Mouse (Mus musculus) heart, adult 2 months (tissue): ENCODE results near the gene Tbc1d22a. TPM values are rescaled to one million over a fixed set of nuclear protein-coding genes. Genes with fewer than 3 reads are reported as not detected.

Source experiments
- DNase-seq, 2 experiments: peaks; one replicate each; pipeline ENCODE4 v3.0.0; 2021
- H3K27ac ChIP-seq: fragments of 200-600 bp; 2 replicates; pipeline ENCODE4 v1.8.1; 2022
- H3K27me3 ChIP-seq: fragments of 200-500 bp; 2 replicates; pipeline ENCODE4 v1.6.1; 2012; ENCODE audit warnings: mild to moderate bottlenecking, low read length, inconsistent platforms, mixed read lengths; ENCODE audit not compliant: control insufficient read depth, insufficient read depth
- H3K36me3 ChIP-seq: fragments of 200-500 bp; 2 replicates; pipeline ENCODE4 v1.6.1; 2012; ENCODE audit warnings: low read length, inconsistent platforms; ENCODE audit not compliant: control insufficient read depth, insufficient read depth
- H3K4me1 ChIP-seq: fragments of 200-500 bp; 2 replicates; pipeline ENCODE4 v1.6.1; 2011; ENCODE audit warnings: low read length; ENCODE audit not compliant: control insufficient read depth, insufficient read depth
- H3K4me3 ChIP-seq: fragments of 200-600 bp; 2 replicates; pipeline ENCODE4 v1.8.1; 2022
- H3K79me2 ChIP-seq: fragments of 200-500 bp; replicated peaks from 2 replicates; pipeline ENCODE4 v1.6.1; 2012; ENCODE audit warnings: mild to moderate bottlenecking, inconsistent platforms, low read length, moderate library complexity, mixed read lengths; ENCODE audit not compliant: control insufficient read depth, insufficient read depth
- H3K9ac ChIP-seq: fragments of 200-500 bp; 2 replicates; pipeline ENCODE4 v1.6.1; 2012; ENCODE audit warnings: low read depth, mild to moderate bottlenecking, control low read depth, inconsistent platforms, low read length, mixed read lengths
- CTCF ChIP-seq: fragments of 200-600 bp; IDR thresholded peaks from 2 replicates; pipeline ENCODE4 v1.8.1; 2022; ENCODE audit warnings: antibody characterized with exemption, mild to moderate bottlenecking, moderate library complexity
- EP300 ChIP-seq: fragments of 200-500 bp; IDR thresholded peaks from 2 replicates; pipeline ENCODE4 v1.6.1; 2011; ENCODE audit warnings: low read depth, low read length, control low read depth; ENCODE audit not compliant: insufficient read depth
- POLR2A ChIP-seq: fragments of 200-500 bp; IDR thresholded peaks from 2 replicates; pipeline ENCODE4 v1.6.1; 2011; ENCODE audit warnings: mild to moderate bottlenecking, low read depth, low read length, control low read depth; ENCODE audit not compliant: insufficient read depth
- WGBS: fragments of 180-500 bp; shearing (Covaris S2); methylation state at CpG from one replicate; pipeline ENCODE4 v1.1.7; 2018; 5-methylcytosine and 5-hydroxymethylcytosine counted together
- intact Hi-C: fragments of 180-260 bp; cut with DNase I; formaldehyde crosslinking; loops from one replicate; pipeline ENCODE4 v1.15.1; 2025
- polyA plus RNA-seq: library from polyadenylated mRNA; depleted of rRNA; stranded (reverse); fragments of >200 nt; gene quantifications from 2 replicates; pipeline ENCODE4 v1.2.3, GENCODE M21; 2012
- total RNA-seq, 2 experiments: library from RNA; stranded (reverse); gene quantifications; 2 replicates each; pipeline ENCODE4 v1.2.3; 2021

Gene Tbc1d22a
- total and polyA plus RNA-seq, 3 experiments: 21.8 to 25.6 (median 23.2) TPM

DNA sequence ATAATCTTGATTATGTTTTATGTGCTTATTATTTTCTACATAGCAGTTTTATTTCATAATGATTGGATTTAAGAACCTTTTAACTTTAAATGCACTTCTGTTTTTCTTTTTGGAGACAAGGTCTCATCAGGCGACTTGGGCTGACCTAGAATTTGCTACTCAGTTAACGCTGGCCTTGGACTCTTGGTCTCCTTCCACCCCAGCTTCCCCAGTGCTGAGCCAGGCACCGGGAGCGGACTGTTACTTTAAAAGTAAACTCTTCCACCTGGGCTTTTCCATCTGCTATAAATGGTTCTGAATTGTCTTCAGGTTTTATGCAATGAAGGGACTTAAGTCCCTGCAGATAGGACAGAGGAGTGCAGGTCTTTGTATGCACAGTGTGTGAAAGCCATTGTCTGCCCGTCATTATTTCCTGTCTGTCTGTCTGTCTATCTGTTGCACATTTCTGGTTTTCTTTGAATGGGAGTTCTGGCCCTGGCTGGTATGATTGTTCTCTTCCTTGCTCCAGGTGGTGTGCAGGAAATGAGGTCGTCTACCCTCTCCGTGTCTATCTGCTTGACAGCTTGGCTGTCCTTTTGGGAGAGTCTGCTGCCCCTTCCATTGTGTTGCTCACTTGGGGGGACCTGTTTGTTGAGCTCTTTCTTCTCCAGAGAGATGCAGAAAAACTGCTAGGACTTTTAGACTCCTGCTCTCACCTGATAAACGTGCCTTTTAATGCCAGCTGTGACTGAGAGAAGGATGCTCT lies 117.4 kb downstream of the Tbc1d22a start:
- H3K36me3 ChIP-seq: no peaks in the 10 kb centered on the region
- no peak overlapping the region for H3K4me3 ChIP-seq
- no peaks in the 10 kb centered on the region for H3K79me2 ChIP-seq
- 68% methylated on average over 8 of the region's 8 CpGs for WGBS
- no peaks in the 10 kb centered on the region for H3K27me3 ChIP-seq
- TF ChIP-seq POLR2A: no peak
- no peak for TF ChIP-seq EP300
- no peak for TF ChIP-seq CTCF
- no peak overlapping the region for H3K27ac ChIP-seq
- H3K4me1 ChIP-seq: no peaks in the 10 kb centered on the region
- H3K9ac ChIP-seq: no peak overlapping the region
- intact Hi-C loops: no loop called here
- no peak for DNase-seq

- no peak for TF ChIP-seq POLR2A
- no peak for TF ChIP-seq EP300
- TF ChIP-seq CTCF: no peak
These were observed 118.9 kb downstream of the Tbc1d22a start for GRCm38 (mm10) chr15:86333176-86333575.

DNA sequence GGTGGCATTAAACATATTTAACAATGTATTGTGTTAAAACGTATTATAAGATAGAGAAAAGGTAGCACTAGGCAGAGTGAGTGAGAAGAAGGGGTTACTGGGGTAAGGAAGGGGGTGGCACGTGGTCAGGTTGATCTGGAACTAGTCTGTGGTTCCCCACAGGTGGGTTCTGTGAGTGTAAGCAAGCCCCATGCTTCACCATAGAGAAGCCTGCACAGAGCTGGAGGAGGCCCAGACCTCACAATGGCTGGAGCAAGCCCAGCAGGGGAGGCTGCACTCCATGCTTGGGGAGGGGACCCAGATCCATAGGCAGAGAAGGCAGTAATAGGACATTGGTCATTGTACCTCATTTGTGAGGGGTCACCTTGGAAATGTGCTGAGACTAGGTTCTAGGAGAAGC lies 119.3 kb downstream of the Tbc1d22a start:
- H3K27ac ChIP-seq: no peak overlapping the region
- H3K9ac ChIP-seq: no peak overlapping the region
- no peak overlapping the region for H3K4me3 ChIP-seq
- DNase-seq: no peak
- no peaks in the 10 kb centered on the region for H3K27me3 ChIP-seq
- H3K79me2 ChIP-seq: no peaks in the 10 kb centered on the region
- whole genome bisulfite sequencing: 88% methylated on average over 2 of the region's 2 CpGs
- TF ChIP-seq CTCF (no peak), EP300 (no peak), POLR2A (no peak)
- H3K4me1 ChIP-seq: no peaks in the 10 kb centered on the region
- intact Hi-C loops: no loop called here
- no peaks in the 10 kb centered on the region for H3K36me3 ChIP-seq

More at GRCm38 (mm10) chr15:86333176-86333575, 118.9 kb downstream of the Tbc1d22a start:
- intact Hi-C loops: no loop called here
- Histone ChIP-seq H3K4me3 (no peak overlapping the region), H3K4me1 (no peaks in the 10 kb centered on the region), H3K36me3 (no peaks in the 10 kb centered on the region), H3K27me3 (no peaks in the 10 kb centered on the region), H3K9ac (no peak overlapping the region), H3K27ac (no peak overlapping the region), H3K79me2 (no peaks in the 10 kb centered on the region)
- 97% methylated on average over 4 of the region's 4 CpGs for WGBS
- DNase-seq: no peak

DNA sequence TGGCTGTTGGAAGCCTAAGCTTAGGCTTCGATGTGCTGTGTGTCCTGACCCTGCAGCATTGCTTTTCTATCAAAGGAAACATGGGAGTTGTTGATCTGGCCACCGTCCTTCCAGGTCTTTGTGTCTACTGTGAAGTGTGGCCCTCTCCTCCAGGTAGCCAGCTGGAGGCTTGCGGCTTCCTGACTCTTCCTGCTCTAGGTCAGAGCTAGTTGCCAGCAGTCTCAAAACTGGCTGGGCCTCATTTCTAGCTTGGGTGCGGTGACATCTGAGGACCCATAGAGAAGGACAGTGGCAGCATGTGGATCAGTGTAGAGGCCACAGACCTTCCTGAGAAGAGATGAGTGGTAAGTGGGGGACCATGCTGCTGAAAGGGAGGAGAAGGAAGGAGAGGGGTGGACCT lies 120.0 kb downstream of the Tbc1d22a start:
- Histone ChIP-seq H3K36me3 (no peaks in the 10 kb centered on the region), H3K27ac (no peak overlapping the region), H3K4me3 (no peak overlapping the region), H3K27me3 (no peaks in the 10 kb centered on the region), H3K4me1 (no peaks in the 10 kb centered on the region), H3K79me2 (no peaks in the 10 kb centered on the region), H3K9ac (no peak overlapping the region)
- intact Hi-C loops: no loop called here
- 90% methylated on average over 4 of the region's 4 CpGs for WGBS
- DNase-seq: no peak
- no peak for TF ChIP-seq EP300
- no peak for TF ChIP-seq CTCF
- no peak for TF ChIP-seq POLR2A

GRCm38 (mm10) chr15:86334745-86335144 lies 120.5 kb downstream of the Tbc1d22a start:
- intact Hi-C loops: no loop called here
- Histone ChIP-seq H3K9ac (no peak overlapping the region), H3K4me1 (no peaks in the 10 kb centered on the region), H3K4me3 (no peak overlapping the region), H3K79me2 (no peaks in the 10 kb centered on the region), H3K36me3 (no peaks in the 10 kb centered on the region), H3K27me3 (no peaks in the 10 kb centered on the region), H3K27ac (no peak overlapping the region)
- no peak for TF ChIP-seq POLR2A
- TF ChIP-seq CTCF: no peak
- TF ChIP-seq EP300: no peak
- WGBS: 98% methylated on average over 9 of the region's 9 CpGs
- no peak for DNase-seq

DNA sequence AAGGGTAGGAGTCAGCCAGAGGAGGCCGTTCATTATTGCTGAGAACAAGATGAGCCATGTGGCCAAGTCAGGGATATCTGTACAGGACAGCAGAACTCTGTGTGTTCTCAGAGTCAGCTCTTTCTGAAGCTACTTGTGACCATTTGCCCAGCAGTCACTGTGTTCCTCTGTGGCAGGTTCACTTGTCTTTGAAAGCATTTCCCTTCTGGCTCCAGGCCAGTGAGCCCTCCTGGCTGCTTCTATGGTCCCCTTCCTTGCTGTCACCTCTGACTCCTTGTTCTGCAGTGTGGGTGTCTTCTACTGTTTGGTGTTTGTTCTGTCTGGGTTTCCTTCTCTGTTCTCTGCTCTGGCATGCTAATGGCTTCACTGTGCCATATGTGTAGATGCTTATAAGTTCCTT lies 121.5 kb downstream of the Tbc1d22a start:
- intact Hi-C loops: no loop called here
- no peaks in the 10 kb centered on the region for H3K79me2 ChIP-seq
- DNase-seq: no peak
- H3K27me3 ChIP-seq: no peaks in the 10 kb centered on the region
- no peaks in the 10 kb centered on the region for H3K4me1 ChIP-seq
- no peaks in the 10 kb centered on the region for H3K36me3 ChIP-seq
- H3K4me3 ChIP-seq: no peak overlapping the region
- TF ChIP-seq EP300: no peak
- TF ChIP-seq POLR2A: no peak
- no peak for TF ChIP-seq CTCF
- no peak overlapping the region for H3K9ac ChIP-seq
- WGBS: 29% methylated on average over 1 of the region's 1 CpGs
- H3K27ac ChIP-seq: no peak overlapping the region
